Mouse (Mus musculus) urinary bladder, postnatal 4 days (tissue): ENCODE results near the gene Trpv2.

Experiments used
- DNase-seq, 2 experiments: peaks; one replicate each; pipeline ENCODE4 v3.0.0; 2021 to 2022; ENCODE audit warnings: low spot score in 2 of 2

Trpv2 gene

GRCm38 (mm10) chr11:62558961-62559646, 15.2 kb upstream of the Trpv2 start:
- no peak for DNase-seq

- DNase-seq: no peak
These were observed 13.7 kb upstream of the Trpv2 start for GRCm38 (mm10) chr11:62560463-62561016.

DNA sequence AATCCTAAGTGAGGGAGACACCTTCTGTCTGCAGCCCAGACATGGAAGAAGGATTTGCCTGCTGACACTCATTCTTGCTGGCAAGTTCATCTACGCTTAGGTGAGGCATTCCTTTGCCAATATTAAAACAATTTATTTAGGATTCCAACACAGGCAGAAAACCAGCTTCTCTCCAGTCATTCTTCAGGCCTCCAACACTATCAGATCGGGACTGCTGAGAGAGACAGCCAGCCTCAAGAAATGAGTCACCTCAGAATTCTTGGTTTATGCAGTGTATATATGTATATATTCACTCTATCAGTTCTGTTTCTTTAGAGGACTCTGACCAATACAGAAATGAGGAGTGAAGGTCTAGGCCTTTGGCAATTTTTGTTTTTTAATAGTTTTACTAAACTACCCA, 10.7 kb upstream of the Trpv2 start:
- DNase-seq: no peak

GRCm38 (mm10) chr11:62565747-62566146, 8.5 kb upstream of the Trpv2 start:
- DNase-seq: no peak

- no peak for DNase-seq
These were observed 8.1 kb upstream of the Trpv2 start for GRCm38 (mm10) chr11:62566211-62566610.

GRCm38 (mm10) chr11:62568300-62568699, 6.0 kb upstream of the Trpv2 start:
- no peak for DNase-seq

DNA sequence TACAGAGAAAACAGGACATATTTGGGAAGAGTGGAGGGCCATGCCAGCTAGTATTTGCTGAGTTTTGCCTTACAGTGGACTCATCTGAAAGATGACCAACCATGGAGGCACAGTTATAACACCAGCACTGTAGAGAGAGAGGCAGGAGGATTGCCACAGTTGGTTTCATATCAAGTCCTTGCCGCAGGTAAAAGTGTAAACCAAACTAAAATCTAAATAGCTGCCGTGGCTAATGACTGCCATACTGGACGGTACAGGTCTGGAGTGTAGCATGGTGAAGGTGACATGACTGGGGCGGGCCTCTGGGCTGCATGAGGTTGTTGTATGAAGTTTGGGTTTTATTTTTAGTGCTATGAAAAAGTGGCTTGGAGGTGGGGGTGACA, 408 bp downstream of the Trpv2 start:
- DNase-seq: no peak

- DNase-seq: peak; percentile 77 to 91
These were observed 992 bp downstream of the Trpv2 start for GRCm38 (mm10) chr11:62575297-62575658.

GRCm38 (mm10) chr11:62575659-62576438, 1.6 kb downstream of the Trpv2 start:
- no peak for DNase-seq

DNA sequence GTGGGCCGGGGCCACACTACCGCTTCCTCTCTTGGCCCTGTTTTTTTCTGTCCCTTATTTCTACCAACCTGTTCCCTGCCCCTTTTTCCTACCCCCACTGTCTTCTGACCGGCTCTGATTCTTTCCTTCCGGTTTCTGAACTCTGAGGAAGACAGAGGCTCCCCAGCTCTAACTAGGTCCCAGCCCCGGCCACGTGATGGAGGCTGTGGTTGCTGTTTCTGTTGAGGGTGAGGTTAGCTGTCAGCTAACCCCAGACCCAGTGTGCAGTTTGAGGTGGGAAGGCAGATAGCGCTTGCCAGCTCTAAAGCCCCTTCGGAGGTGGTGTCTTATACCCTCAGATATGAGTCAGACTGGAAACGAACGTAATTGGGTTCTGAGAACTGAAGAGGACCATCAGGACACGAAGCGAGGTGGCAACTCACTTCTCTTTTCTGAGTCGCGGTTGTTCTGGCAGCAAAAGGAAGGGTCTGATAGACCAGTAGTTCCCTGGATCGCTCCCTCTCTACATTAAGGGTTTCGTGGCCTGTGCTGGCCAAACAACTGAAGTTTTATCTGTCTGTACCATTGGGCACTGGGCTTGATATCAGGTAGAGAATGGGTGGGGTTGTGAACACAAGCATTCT, 2.4 kb downstream of the Trpv2 start:
- no peak for DNase-seq

DNA sequence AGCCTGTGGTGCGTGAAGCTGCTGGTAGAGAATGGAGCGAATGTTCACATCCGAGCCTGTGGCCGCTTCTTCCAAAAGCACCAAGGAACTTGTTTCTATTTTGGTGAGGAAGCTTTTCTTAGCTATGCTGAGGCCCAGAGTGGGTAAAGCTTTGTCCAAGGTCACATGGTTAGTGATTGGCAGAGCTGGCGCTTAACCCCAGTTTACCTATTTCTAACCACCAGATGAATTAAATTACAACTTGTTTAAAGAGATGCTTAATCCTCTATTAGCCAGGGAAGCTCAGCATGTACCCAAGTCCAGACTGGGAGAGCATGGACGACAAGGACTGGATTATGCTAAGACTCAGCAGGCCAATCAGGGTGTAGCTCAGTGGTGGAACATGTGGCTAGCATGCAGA, 8.7 kb downstream of the Trpv2 start:
- DNase-seq: no peak

DNA sequence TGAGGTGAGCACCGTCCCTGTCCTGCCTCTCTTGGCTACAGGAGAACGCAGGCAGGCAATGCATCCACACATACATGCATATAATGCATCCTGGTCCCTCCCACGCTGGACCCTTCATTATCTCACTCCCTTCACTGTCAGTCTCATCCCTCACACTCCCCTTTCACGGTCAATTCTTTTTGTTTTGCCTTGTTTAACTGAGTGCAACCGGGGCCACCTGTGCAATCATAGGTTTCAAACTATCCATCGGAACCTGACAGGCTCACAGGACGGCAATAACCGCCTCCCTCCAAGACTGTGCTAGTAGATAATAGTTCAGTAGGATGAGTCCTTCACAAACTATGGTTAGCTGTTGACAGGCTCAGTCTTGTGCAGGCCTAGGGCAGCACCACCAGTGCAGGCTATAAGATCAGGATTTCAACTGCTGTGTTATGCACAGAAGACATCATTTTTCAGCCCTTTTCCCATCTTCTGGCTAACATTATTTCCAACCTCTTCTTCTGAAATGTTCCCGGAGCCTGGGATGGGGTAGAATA, 10.5 kb downstream of the Trpv2 start:
- no peak for DNase-seq

DNA sequence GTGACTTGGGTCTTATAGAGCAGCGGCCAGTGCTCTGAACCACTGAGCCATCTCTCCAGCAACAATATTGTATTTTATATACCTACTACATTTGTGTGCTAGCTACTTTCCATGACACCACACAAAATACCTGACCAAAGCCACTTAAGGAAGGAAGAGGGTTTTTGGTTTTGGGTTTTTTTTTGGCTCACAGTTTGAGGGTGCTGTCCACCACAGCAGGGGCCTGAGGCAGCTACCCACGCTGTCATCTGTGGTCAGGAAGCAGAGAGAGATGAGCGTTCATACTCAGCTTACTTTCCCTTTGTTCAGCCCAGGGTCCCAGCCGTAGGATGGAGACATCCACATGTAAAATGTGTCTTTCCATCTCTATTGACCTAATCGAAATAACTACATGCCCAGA, 12.7 kb downstream of the Trpv2 start:
- DNase-seq: no peak

- no peak for DNase-seq
These were observed 15.1 kb downstream of the Trpv2 start for GRCm38 (mm10) chr11:62589391-62589790.

DNA sequence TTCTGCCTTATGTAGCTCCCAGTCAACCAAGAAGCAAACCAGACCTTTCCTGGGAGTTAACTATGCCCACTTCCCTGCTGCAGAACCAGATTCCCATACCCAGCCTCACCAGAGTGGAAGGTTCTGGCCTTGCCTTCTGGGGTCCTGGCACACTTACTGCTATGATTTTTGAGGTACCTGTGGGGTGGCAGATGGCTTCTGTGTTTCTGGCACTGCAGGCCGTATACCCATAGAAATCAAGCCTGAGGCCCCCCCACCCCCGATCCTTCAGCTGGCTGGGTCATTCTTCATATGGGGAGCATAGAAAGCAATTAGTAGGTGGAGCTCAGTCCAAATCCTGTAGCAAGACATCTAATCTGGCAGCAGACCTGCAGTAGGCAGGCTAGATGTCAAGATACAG, 16.7 kb downstream of the Trpv2 start:
- no peak for DNase-seq

DNA sequence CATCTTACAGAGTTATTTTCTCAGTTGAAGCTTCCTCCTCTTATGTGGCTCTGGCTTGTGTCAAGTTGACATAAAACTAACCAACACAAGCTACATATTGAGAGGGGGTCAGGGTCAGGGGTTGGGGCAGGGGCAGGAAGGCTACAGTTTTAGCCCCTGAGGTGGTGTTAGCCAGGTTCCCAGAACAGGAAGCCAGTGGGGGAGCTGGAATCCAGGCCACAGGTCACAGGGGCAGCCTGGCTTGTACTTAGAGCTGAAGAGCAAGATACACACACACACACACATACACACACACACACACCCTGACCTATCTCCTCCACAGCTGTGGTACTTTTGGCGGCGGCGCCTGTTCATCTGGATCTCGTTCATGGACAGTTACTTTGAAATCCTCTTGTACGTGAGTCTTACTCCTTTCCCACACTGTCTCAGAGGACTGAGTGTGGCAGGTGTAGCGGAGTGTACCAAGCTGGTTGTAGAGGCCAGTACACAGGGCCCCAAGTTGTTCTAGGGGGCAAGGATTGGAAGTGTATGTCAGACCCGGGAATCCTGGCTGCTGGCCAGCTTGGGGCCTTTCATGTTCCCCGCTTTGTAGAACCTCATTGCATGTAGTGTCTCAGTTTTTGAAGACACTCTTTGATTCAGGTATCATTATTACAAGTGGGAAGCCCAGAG, 17.8 kb downstream of the Trpv2 start:
- no peak for DNase-seq

DNA sequence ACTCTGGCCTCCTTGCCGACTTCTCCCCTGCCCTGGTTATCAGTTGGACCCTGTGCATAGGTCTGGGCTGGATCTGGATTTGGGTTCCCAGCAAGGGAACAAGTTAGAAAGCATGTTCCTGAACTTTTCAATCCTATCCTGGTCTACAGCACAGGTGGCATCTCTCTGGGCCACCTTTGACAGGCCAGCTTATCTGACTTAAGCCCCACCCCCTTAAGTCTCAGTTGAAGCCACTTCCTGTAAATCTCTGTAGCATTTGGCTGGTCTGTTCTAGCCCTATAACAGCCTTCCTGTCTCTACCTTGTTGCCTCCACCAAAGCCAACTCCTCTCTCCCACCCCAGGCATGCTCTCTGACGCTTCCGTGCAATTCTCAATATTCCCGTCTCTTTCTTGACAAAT, 24.3 kb downstream of the Trpv2 start:
- no peak for DNase-seq

DNA sequence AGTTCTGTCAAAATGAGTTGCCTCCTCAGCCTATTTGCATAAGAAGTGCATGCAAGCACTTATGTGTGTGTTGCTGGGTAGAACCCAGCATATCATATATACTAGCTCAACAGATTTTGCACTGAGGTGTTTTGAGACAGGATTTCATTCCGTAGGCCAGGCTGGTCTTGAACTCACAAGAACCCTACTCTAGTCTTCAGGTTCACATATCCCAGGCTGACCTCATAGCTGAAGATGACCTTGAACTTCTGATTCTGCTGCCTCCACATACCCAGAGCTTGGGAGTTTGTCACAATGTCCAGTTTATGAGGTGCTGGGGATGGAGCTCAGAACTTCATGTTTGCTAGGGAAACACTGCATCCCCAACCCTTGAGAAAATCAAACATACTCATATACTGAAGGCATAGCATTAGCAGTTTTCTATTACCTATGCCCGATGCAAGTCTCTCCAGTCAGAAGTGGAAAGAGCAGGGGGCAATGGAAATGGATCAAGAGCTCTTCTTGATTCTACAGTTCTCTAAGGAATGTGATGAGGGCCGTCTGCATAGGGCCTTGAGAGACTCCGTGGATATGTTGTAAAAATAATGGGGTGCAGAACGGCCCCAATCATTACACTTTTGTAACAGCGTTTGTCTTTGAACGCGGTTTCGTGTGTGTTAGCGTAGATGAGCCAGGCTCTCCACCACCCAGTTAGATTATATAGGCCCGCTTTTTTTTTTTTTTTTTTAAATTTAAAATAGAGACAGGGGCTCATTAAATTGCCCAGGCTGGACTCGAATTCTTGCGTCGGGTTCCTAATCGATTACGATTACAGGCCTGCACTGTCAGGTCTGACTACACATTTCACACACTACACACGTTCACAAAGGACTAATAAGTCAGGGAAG, 27.7 kb downstream of the Trpv2 start:
- DNase-seq: no peak

- peak; percentile 97 for DNase-seq
These were observed 28.5 kb downstream of the Trpv2 start for GRCm38 (mm10) chr11:62602619-62603311.

GRCm38 (mm10) chr11:62603312-62604056, 29.2 kb downstream of the Trpv2 start:
- DNase-seq: no peak
